Mouse (Mus musculus) heart, adult 11 months (tissue): ENCODE measurements around the gene Smarcb1.

Experiments
- DNase-seq: peaks from one replicate; pipeline ENCODE4 v3.0.0; 2022

The Smarcb1 gene

DNA sequence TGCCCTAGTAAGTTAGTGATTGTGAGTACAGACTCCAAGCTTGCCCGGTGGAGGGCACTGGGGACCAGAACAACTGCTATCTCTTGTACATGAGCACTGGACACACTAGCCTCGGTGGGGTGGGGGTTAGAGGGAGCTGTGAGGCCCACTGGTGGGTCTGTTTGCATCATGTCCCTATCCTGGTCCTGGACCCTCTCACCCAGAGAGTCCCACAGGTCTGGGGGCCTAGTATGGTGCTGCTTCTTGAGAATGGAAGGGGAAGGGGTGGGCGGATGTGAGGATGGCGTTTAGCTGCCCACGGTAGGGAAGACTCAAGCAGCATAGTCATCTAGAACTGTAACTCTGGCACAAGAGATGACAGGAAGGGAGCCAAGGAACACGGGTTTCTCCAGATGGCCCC is 66.6 kb downstream of the Smarcb1 start:
- DNase-seq = peak; percentile 92

DNA sequence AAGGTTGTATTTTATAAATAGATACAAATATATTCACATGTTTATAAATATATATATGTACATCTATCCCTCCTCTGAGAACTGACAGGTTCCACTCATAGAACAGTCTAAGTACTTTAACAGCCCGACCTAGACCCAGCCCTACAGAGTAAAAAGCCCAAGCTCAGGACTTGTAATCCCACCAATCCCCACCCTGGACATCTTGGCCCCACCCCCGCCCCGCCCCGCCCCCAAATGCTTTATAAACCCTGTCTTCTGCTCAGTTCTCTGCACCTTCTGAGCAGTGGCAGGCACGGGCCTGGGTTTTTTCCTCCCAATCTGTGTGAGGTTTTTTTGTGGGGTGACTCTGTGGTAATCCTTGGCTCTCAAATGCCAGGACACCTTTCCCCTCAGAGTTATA is 67.3 kb downstream of the Smarcb1 start:
- no peak for DNase-seq

DNA sequence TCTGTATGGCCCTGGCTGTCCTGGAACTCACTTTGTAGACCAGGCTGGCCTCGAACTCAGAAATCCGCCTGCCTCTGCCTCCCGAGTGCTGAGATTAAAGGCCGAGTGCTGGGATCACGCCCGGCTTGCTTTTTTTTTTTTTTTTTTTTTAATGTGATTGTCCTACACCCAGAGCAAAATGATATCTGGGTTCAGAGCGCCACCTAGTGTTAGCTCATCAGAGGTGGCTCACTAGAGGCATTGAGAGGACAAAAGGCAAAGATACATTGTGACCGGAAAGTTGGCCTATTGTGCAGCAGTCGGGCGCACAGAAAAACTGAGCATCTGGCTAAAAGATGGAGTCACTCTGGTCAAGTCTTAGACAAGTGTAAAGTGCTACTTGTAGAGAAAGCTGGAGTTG is 68.0 kb downstream of the Smarcb1 start:
- DNase-seq = peak; percentile 96

DNA sequence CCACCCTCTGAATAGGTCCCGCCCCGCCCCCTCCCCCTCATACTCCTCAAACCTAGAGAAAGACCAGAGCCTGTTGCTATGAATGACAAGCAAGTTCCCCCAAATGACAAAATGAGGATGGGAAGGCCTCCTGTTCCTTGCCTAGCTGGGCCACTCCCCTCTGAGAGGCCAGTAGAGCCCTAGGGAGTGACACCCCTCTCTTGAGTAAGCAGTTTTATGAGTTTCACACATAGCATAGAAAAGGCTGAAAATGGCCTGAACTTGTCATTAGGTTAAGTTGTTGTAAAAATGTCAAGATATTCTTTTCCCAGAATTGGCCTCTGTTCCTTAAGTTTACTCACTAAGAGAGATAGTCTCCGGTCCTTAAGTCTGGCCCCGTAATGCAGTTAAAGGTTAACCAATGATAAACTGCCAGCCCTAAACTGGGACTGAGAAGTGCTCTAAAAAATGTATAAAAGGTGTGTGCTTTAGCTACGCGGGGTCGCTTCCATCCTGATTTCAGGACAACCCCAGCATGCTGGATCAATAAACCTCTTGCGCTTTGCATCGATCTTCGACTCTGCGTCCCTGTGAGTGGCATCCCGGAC is 68.8 kb downstream of the Smarcb1 start:
- DNase-seq = no peak

DNA sequence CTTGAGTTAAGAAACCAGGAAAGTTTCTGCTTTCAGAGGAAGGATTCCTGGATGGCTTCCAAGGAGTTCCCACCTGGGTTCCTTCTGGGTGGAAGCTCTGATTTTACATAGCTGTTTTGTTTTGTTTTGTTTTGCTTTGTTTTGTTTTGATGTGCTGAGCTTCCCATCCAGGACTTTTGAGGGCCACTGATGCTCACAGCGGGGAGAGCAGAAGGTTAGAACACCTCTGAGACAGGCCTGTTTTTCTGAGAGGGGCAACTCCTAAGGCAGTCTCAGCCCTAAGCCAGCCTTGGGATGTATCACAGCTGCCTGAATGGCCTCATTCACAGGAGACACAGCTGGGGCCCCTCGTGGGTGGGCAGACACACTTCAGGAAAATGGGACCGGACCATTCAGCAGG is 69.7 kb downstream of the Smarcb1 start:
- peak; percentile 86 for DNase-seq

DNA sequence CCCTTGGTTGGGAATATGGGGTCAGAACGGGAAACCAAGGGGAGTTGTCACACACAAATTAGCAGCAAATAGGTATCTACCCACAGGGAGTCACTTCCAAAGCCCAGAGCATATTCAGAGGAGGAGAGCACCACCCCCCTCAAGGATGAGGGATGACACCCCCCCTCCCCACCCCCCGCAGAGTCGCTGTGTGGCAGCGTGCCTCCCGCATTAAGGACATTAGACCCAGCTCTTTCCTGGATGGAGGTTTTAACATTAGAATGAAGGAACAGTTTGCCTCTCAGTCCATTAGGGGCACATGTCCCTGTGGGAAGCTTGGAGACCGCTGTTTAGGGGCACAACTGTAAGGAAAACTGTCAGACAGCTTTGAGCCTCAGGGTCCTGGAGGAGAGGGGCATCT is 70.3 kb downstream of the Smarcb1 start:
- DNase-seq = no peak

DNA sequence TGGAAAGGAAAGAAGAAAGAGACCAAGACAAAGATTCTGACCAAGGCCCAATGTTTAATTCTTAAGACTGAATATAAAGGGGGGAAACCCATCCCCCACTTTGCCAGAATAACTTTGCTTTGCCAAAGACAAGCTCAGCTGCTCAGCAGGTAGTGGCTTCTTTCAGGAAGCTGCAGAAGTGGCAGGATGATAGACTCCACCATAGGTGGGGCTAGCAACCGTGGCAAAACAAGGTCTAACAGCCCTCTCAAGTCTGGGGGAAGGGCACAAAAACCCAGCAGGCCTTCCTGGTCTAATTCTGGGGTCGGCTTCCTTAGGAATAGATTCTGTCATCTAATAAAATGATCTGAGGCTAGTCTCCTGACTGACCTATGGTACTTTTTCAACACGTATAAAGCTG is 73.0 kb downstream of the Smarcb1 start:
- no peak for DNase-seq
